Mouse (Mus musculus): ENCODE measurements at regions not wholly inside any gene's neighbourhood (a gene's known extent, or its start where the extent isn't known, plus 50 kb on each side); places are given as distances from the start of the nearest gene placed in this dataset.

GRCm38 (mm10) chr13:33558927-33559326 is 74.3 kb downstream of the Serpinb9g start:
- H3K36me3 ChIP-seq (replicated peaks) = no peaks in the 10 kb centered on the region
- no peak overlapping the region for H3K27ac ChIP-seq
- H3K27me3 ChIP-seq (ENCODE audit: poor library complexity, severe bottlenecking) = no peaks in the 10 kb centered on the region
- H3K4me1 ChIP-seq = no peaks in the 10 kb centered on the region
- WGBS = 92% methylated on average over 2 of the region's 2 CpGs
- peaks cover 87% of the 10 kb centered on the region for H3K9me3 ChIP-seq
- no peak for DNase-seq (ENCODE audit: extremely low spot score, low spot score)
- H3K4me3 ChIP-seq = no peak overlapping the region

- Histone ChIP-seq H3K4me3 (no peak overlapping the region), H3K27me3 (ENCODE audit: poor library complexity, severe bottlenecking) (no peaks in the 10 kb centered on the region), H3K9me3 (peaks cover 87% of the 10 kb centered on the region), H3K27ac (no peak overlapping the region), H3K4me1 (no peaks in the 10 kb centered on the region), H3K36me3 (replicated peaks) (no peaks in the 10 kb centered on the region)
- no peak for DNase-seq (ENCODE audit: extremely low spot score, low spot score)
These were observed 75.1 kb downstream of the Serpinb9g start for GRCm38 (mm10) chr13:33559719-33560118.

- Histone ChIP-seq H3K4me1 (no peaks in the 10 kb centered on the region), H3K4me3 (no peak overlapping the region), H3K27me3 (ENCODE audit: poor library complexity, severe bottlenecking) (no peaks in the 10 kb centered on the region), H3K27ac (no peak overlapping the region), H3K9me3 (peaks cover 88% of the 10 kb centered on the region), H3K36me3 (replicated peaks) (no peaks in the 10 kb centered on the region)
- 85% methylated on average over 3 of the region's 3 CpGs for WGBS
- DNase-seq (ENCODE audit: extremely low spot score, low spot score) = no peak
These were observed 77.0 kb downstream of the Serpinb9g start for GRCm38 (mm10) chr13:33561625-33562024.

GRCm38 (mm10) chr13:33562928-33563327 is 78.3 kb downstream of the Serpinb9g start:
- Histone ChIP-seq H3K27ac (no peak overlapping the region), H3K27me3 (ENCODE audit: poor library complexity, severe bottlenecking) (no peaks in the 10 kb centered on the region), H3K4me1 (no peaks in the 10 kb centered on the region), H3K9me3 (peaks cover 96% of the 10 kb centered on the region), H3K4me3 (no peak overlapping the region), H3K36me3 (replicated peaks) (no peaks in the 10 kb centered on the region)
- DNase-seq (ENCODE audit: extremely low spot score, low spot score) = no peak
- WGBS = 31% methylated on average over 1 of the region's 1 CpGs

- 41% methylated on average over 1 of the region's 1 CpGs for WGBS
- peaks cover 96% of the 10 kb centered on the region for H3K9me3 ChIP-seq
These were observed 78.8 kb downstream of the Serpinb9g start for GRCm38 (mm10) chr13:33563366-33563765.

GRCm38 (mm10) chr13:33567915-33568314 is 83.3 kb downstream of the Serpinb9g start:
- no peak overlapping the region for H3K4me3 ChIP-seq
- no peak overlapping the region for H3K27ac ChIP-seq
- WGBS = 85% methylated on average over 4 of the region's 4 CpGs
- no peaks in the 10 kb centered on the region for H3K36me3 ChIP-seq (replicated peaks)
- H3K4me1 ChIP-seq = no peaks in the 10 kb centered on the region
- H3K27me3 ChIP-seq (ENCODE audit: poor library complexity, severe bottlenecking) = no peaks in the 10 kb centered on the region
- no peak for DNase-seq (ENCODE audit: extremely low spot score, low spot score)
- H3K9me3 ChIP-seq = peaks cover 81% of the 10 kb centered on the region

More at GRCm38 (mm10) chr13:33563366-33563765, 78.8 kb downstream of the Serpinb9g start:
- H3K27me3 ChIP-seq (ENCODE audit: poor library complexity, severe bottlenecking) = no peaks in the 10 kb centered on the region
- no peaks in the 10 kb centered on the region for H3K36me3 ChIP-seq (replicated peaks)
- no peak overlapping the region for H3K27ac ChIP-seq
- H3K4me1 ChIP-seq = no peaks in the 10 kb centered on the region
- no peak overlapping the region for H3K4me3 ChIP-seq
- no peak for DNase-seq (ENCODE audit: extremely low spot score, low spot score)

GRCm38 (mm10) chr13:33569318-33569717 is 84.7 kb downstream of the Serpinb9g start:
- WGBS = 90% methylated on average over 1 of the region's 1 CpGs
- peaks cover 79% of the 10 kb centered on the region for H3K9me3 ChIP-seq
- no peaks in the 10 kb centered on the region for H3K36me3 ChIP-seq (replicated peaks)

GRCm38 (mm10) chr13:33570836-33571235 is 86.2 kb downstream of the Serpinb9g start:
- Histone ChIP-seq H3K4me3 (no peak overlapping the region), H3K4me1 (no peaks in the 10 kb centered on the region), H3K27ac (no peak overlapping the region), H3K27me3 (ENCODE audit: poor library complexity, severe bottlenecking) (no peaks in the 10 kb centered on the region), H3K9me3 (peaks cover 78% of the 10 kb centered on the region), H3K36me3 (replicated peaks) (no peaks in the 10 kb centered on the region)
- DNase-seq (ENCODE audit: extremely low spot score, low spot score) = no peak
- WGBS = 85% methylated on average over 2 of the region's 2 CpGs

More at GRCm38 (mm10) chr13:33569318-33569717, 84.7 kb downstream of the Serpinb9g start:
- no peaks in the 10 kb centered on the region for H3K27me3 ChIP-seq (ENCODE audit: poor library complexity, severe bottlenecking)
- no peak overlapping the region for H3K4me3 ChIP-seq
- no peak overlapping the region for H3K27ac ChIP-seq
- H3K4me1 ChIP-seq = no peaks in the 10 kb centered on the region
- no peak for DNase-seq (ENCODE audit: extremely low spot score, low spot score)

- Histone ChIP-seq H3K27me3 (ENCODE audit: poor library complexity, severe bottlenecking) (no peaks in the 10 kb centered on the region), H3K4me1 (no peaks in the 10 kb centered on the region), H3K9me3 (peaks cover 51% of the 10 kb centered on the region), H3K36me3 (replicated peaks) (no peaks in the 10 kb centered on the region), H3K27ac (no peak overlapping the region), H3K4me3 (no peak overlapping the region)
- no peak for DNase-seq (ENCODE audit: extremely low spot score, low spot score)
These were observed 75.1 kb upstream of the Serpinb6d start for GRCm38 (mm10) chr13:33586065-33586464.

Measured in forebrain, embryonic 10.5 days (tissue).